Mouse (Mus musculus): ENCODE results near the gene Abr. TPM values are rescaled to one million over a fixed set of nuclear protein-coding genes. Genes with fewer than 3 reads are reported as not detected.

The Abr gene
- polyA plus RNA-seq, 1 experiment = 81.3 TPM

- Histone ChIP-seq H3K27me3 (ENCODE audit: control insufficient read depth, insufficient read depth, insufficient read length) (no peaks in the 10 kb centered on the region), H3ac (ENCODE audit: control insufficient read depth, insufficient read length) (no peak overlapping the region), H3K4me3 (no peak overlapping the region), H3K4me2 (ENCODE audit: low read depth) (no peak overlapping the region), H3K79me2 (ENCODE audit: control insufficient read depth, insufficient read depth) (peaks cover 19% of the 10 kb centered on the region), H3K36me3 (ENCODE audit: control insufficient read depth, insufficient read depth) (peaks cover 17% of the 10 kb centered on the region)
- TF ChIP-seq MYOD1 (IDR thresholded peaks at IDR 0.05; ENCODE audit: control insufficient read depth in 1 of 3, insufficient read length in 2 of 3, low read depth in 2 of 3) (no peak), USF1 (IDR thresholded peaks at IDR 0.05; ENCODE audit: low read depth) (no peak), CEBPB (IDR thresholded peaks at IDR 0.05; ENCODE audit: insufficient read depth, poor library complexity, severe bottlenecking) (no peak), REST (IDR thresholded peaks at IDR 0.05; ENCODE audit: insufficient read depth, insufficient read length) (no peak), TCF3 (IDR thresholded peaks at IDR 0.05; ENCODE audit: insufficient read length, low read depth) (no peak), TCF12 (IDR thresholded peaks at IDR 0.05; ENCODE audit: insufficient read depth, poor library complexity, severe bottlenecking) (no peak)
Measured at GRCm38 (mm10) chr11:76467073-76467472, 155.0 kb downstream of the Abr start.

GRCm38 (mm10) chr11:76465879-76466278, 156.2 kb downstream of the Abr start:
- peaks cover 19% of the 10 kb centered on the region for H3K79me2 ChIP-seq (ENCODE audit: control insufficient read depth, insufficient read depth)
- H3K36me3 ChIP-seq (ENCODE audit: control insufficient read depth, insufficient read depth) = peaks cover 28% of the 10 kb centered on the region
- TF ChIP-seq TCF12 (IDR thresholded peaks at IDR 0.05; ENCODE audit: insufficient read depth, poor library complexity, severe bottlenecking) (no peak), SRF (IDR thresholded peaks at IDR 0.05; ENCODE audit: control insufficient read depth, insufficient read length, low read depth) (no peak), MYOD1 (IDR thresholded peaks at IDR 0.05; ENCODE audit: control insufficient read depth in 1 of 3, insufficient read length in 2 of 3, low read depth in 2 of 3) (no peak)
- no peaks in the 10 kb centered on the region for H3K27me3 ChIP-seq (ENCODE audit: control insufficient read depth, insufficient read depth, insufficient read length)
- H3K4me2 ChIP-seq (ENCODE audit: low read depth) = no peak overlapping the region
- H3K4me3 ChIP-seq = no peak overlapping the region
- H3ac ChIP-seq (ENCODE audit: control insufficient read depth, insufficient read length) = no peak overlapping the region

- H3K27me3 ChIP-seq (ENCODE audit: control insufficient read depth, insufficient read depth, insufficient read length) = no peaks in the 10 kb centered on the region
- no peak overlapping the region for H3K4me2 ChIP-seq (ENCODE audit: low read depth)
- peaks cover 6% of the 10 kb centered on the region for H3K79me2 ChIP-seq (ENCODE audit: control insufficient read depth, insufficient read depth)
- TF ChIP-seq MAX (IDR thresholded peaks at IDR 0.05; ENCODE audit: low read depth) = no peak
- H3K36me3 ChIP-seq (ENCODE audit: control insufficient read depth, insufficient read depth) = peaks cover 41% of the 10 kb centered on the region
- no peak overlapping the region for H3K4me3 ChIP-seq
- H3ac ChIP-seq (ENCODE audit: control insufficient read depth, insufficient read length) = no peak overlapping the region
Measured at GRCm38 (mm10) chr11:76461696-76462095, 160.4 kb downstream of the Abr start.

- TF ChIP-seq TCF3 (IDR thresholded peaks at IDR 0.05; ENCODE audit: insufficient read length, low read depth) = no peak
- TF ChIP-seq USF1 (IDR thresholded peaks at IDR 0.05; ENCODE audit: low read depth) = no peak
- no peak for TF ChIP-seq CEBPB (IDR thresholded peaks at IDR 0.05; ENCODE audit: insufficient read depth, poor library complexity, severe bottlenecking)
- TF ChIP-seq E2F4 (IDR thresholded peaks at IDR 0.05; ENCODE audit: insufficient read depth) = no peak
- no peak for TF ChIP-seq MYOD1 (IDR thresholded peaks at IDR 0.05; ENCODE audit: control insufficient read depth in 1 of 3, insufficient read length in 2 of 3, low read depth in 2 of 3)
- no peak for TF ChIP-seq TCF12 (IDR thresholded peaks at IDR 0.05; ENCODE audit: insufficient read depth, poor library complexity, severe bottlenecking)
- no peak for TF ChIP-seq MYOG (IDR thresholded peaks at IDR 0.05; ENCODE audit: control insufficient read depth in 1 of 3, insufficient read depth in 1 of 3, insufficient read length in 2 of 3, low read depth in 2 of 3)
- no peak for TF ChIP-seq REST (IDR thresholded peaks at IDR 0.05; ENCODE audit: insufficient read depth, insufficient read length)
- TF ChIP-seq POLR2A (IDR thresholded peaks at IDR 0.05; ENCODE audit: insufficient read length, low read depth) = no peak
- no peak for TF ChIP-seq MAX (IDR thresholded peaks at IDR 0.05; ENCODE audit: low read depth)
- TF ChIP-seq POLR2AphosphoS2 (IDR thresholded peaks at IDR 0.05; ENCODE audit: insufficient read length, low read depth) = no peak
- TF ChIP-seq SRF (IDR thresholded peaks at IDR 0.05; ENCODE audit: control insufficient read depth, insufficient read length, low read depth) = no peak
Measured at GRCm38 (mm10) chr11:76461201-76461600, 160.9 kb downstream of the Abr start.

GRCm38 (mm10) chr11:76459489-76459888, 162.6 kb downstream of the Abr start:
- no peak overlapping the region for H3ac ChIP-seq (ENCODE audit: control insufficient read depth, insufficient read length)
- H3K27me3 ChIP-seq (ENCODE audit: control insufficient read depth, insufficient read depth, insufficient read length) = no peaks in the 10 kb centered on the region
- TF ChIP-seq POLR2AphosphoS2 (IDR thresholded peaks at IDR 0.05; ENCODE audit: insufficient read length, low read depth) = no peak
- TF ChIP-seq CEBPB (IDR thresholded peaks at IDR 0.05; ENCODE audit: insufficient read depth, poor library complexity, severe bottlenecking) = no peak
- no peak for TF ChIP-seq TCF12 (IDR thresholded peaks at IDR 0.05; ENCODE audit: insufficient read depth, poor library complexity, severe bottlenecking)
- H3K79me2 ChIP-seq (ENCODE audit: control insufficient read depth, insufficient read depth) = no peaks in the 10 kb centered on the region
- H3K4me2 ChIP-seq (ENCODE audit: low read depth) = no peak overlapping the region
- peaks cover 58% of the 10 kb centered on the region for H3K36me3 ChIP-seq (ENCODE audit: control insufficient read depth, insufficient read depth)
- H3K4me3 ChIP-seq = no peak overlapping the region

More at GRCm38 (mm10) chr11:76461201-76461600, 160.9 kb downstream of the Abr start:
- Histone ChIP-seq H3K36me3 (ENCODE audit: control insufficient read depth, insufficient read depth) (peaks cover 42% of the 10 kb centered on the region), H3K79me2 (ENCODE audit: control insufficient read depth, insufficient read depth) (peaks cover 1% of the 10 kb centered on the region), H3K4me3 (no peak overlapping the region), H3ac (ENCODE audit: control insufficient read depth, insufficient read length) (no peak overlapping the region), H3K4me2 (ENCODE audit: low read depth) (no peak overlapping the region), H3K27me3 (ENCODE audit: control insufficient read depth, insufficient read depth, insufficient read length) (no peaks in the 10 kb centered on the region)

- Histone ChIP-seq H3K4me2 (ENCODE audit: low read depth) (no peak overlapping the region), H3K4me3 (no peak overlapping the region), H3K27me3 (ENCODE audit: control insufficient read depth, insufficient read depth, insufficient read length) (no peaks in the 10 kb centered on the region), H3K36me3 (ENCODE audit: control insufficient read depth, insufficient read depth) (peaks cover 63% of the 10 kb centered on the region), H3ac (ENCODE audit: control insufficient read depth, insufficient read length) (no peak overlapping the region), H3K79me2 (ENCODE audit: control insufficient read depth, insufficient read depth) (no peaks in the 10 kb centered on the region)
- TF ChIP-seq CEBPB (IDR thresholded peaks at IDR 0.05; ENCODE audit: insufficient read depth, poor library complexity, severe bottlenecking) = no peak
- TF ChIP-seq TCF12 (IDR thresholded peaks at IDR 0.05; ENCODE audit: insufficient read depth, poor library complexity, severe bottlenecking) = no peak
- no peak for TF ChIP-seq MYOD1 (IDR thresholded peaks at IDR 0.05; ENCODE audit: control insufficient read depth in 1 of 3, insufficient read length in 2 of 3, low read depth in 2 of 3)
- TF ChIP-seq USF1 (IDR thresholded peaks at IDR 0.05; ENCODE audit: low read depth) = no peak
- TF ChIP-seq REST (IDR thresholded peaks at IDR 0.05; ENCODE audit: insufficient read depth, insufficient read length) = no peak
- TF ChIP-seq TCF3 (IDR thresholded peaks at IDR 0.05; ENCODE audit: insufficient read length, low read depth) = no peak
- TF ChIP-seq POLR2AphosphoS2 (IDR thresholded peaks at IDR 0.05; ENCODE audit: insufficient read length, low read depth) = no peak
- no peak for TF ChIP-seq MYOG (IDR thresholded peaks at IDR 0.05; ENCODE audit: control insufficient read depth in 1 of 3, insufficient read depth in 1 of 3, insufficient read length in 2 of 3, low read depth in 2 of 3)
- no peak for TF ChIP-seq MAX (IDR thresholded peaks at IDR 0.05; ENCODE audit: low read depth)
- no peak for TF ChIP-seq POLR2A (IDR thresholded peaks at IDR 0.05; ENCODE audit: insufficient read length, low read depth)
Measured at GRCm38 (mm10) chr11:76458730-76459129, 163.4 kb downstream of the Abr start.
